Mouse (Mus musculus) duodenum, adult 2 months (tissue): ENCODE data around the gene D8Ertd738e. TPM values are rescaled to one million over a fixed set of nuclear protein-coding genes. Genes with fewer than 3 reads are reported as not detected.

Source experiments
- polyA plus RNA-seq: library from polyadenylated mRNA; depleted of rRNA; stranded (reverse); fragments of >200 nt; gene quantifications from 2 replicates; pipeline ENCODE4 v1.2.3, GENCODE M21; 2012; ENCODE audit warnings: low replicate concordance; rRNA removed

Gene D8Ertd738e
- 61.8 and 96.3 TPM in 2 replicates for polyA plus RNA-seq

GRCm38 (mm10) chr8:84249257-84250170, at the start of gene D8Ertd738e:
Gene D8Ertd738e (minus strand): TSS chr8:84249719.

GRCm38 (mm10) chr8:84269950-84270773, 20.6 kb upstream of the D8Ertd738e start, which contains the start of gene Ccdc130:
Gene Ccdc130 (minus strand): TSS chr8:84270380.

GRCm38 (mm10) chr8:84256822-84257610, 7.5 kb upstream of the D8Ertd738e start, which contains the start of gene Mri1:
Gene Mri1 (minus strand): TSS chr8:84257326.

GRCm38 (mm10) chr8:84236998-84237473, 12.5 kb downstream of the D8Ertd738e start, which contains the start of gene Zswim4:
Gene Zswim4 (minus strand): TSS chr8:84237055.

Other genes starting within 250 kb of the D8Ertd738e start
- gene 1700067K01Rik, start 248.2 kb downstream of the D8Ertd738e start, polyA plus RNA-seq: 0.53 TPM in 2 replicates
- gene 2210011C24Rik, start 237.5 kb downstream of the D8Ertd738e start, polyA plus RNA-seq: 10.3 and 11.7 TPM in 2 replicates
- gene Palm3, start 228.2 kb downstream of the D8Ertd738e start, polyA plus RNA-seq: 0.05 and 0.19 TPM in 2 replicates
- 2.7 and 2.9 TPM in 2 replicates for gene Il27ra, start 207.1 kb downstream of the D8Ertd738e start, polyA plus RNA-seq
- gene Rln3, start 204.7 kb downstream of the D8Ertd738e start, polyA plus RNA-seq: 0.33 and 0.85 TPM in 2 replicates
- 0.11 and 0.47 TPM in 2 replicates for gene Gm10643, start 184.6 kb downstream of the D8Ertd738e start, polyA plus RNA-seq
- 28.4 and 32.1 TPM in 2 replicates for gene Rfx1, start 182.9 kb downstream of the D8Ertd738e start, polyA plus RNA-seq
- 74.8 and 118 TPM in 2 replicates for gene Dcaf15, start 145.0 kb downstream of the D8Ertd738e start, polyA plus RNA-seq
- gene Podnl1, start 123.7 kb downstream of the D8Ertd738e start, polyA plus RNA-seq: 4.5 and 9.4 TPM in 2 replicates
- 35.5 and 51.7 TPM in 2 replicates for gene Cc2d1a, start 101.8 kb downstream of the D8Ertd738e start, polyA plus RNA-seq
- 0.12 and 0.16 TPM in 2 replicates for gene 4930432K21Rik, start 101.7 kb downstream of the D8Ertd738e start, polyA plus RNA-seq
- gene Nanos3, start 64.5 kb downstream of the D8Ertd738e start, polyA plus RNA-seq: 0.63 TPM in 1 of 2 replicates, not detected in the other
- 12.3 and 16.6 TPM in 2 replicates for gene Zswim4, start 12.7 kb downstream of the D8Ertd738e start, polyA plus RNA-seq
- gene Mri1, start 7.6 kb upstream of the D8Ertd738e start, polyA plus RNA-seq: 88.7 and 124 TPM in 2 replicates
- 14.6 and 19.5 TPM in 2 replicates for gene Ccdc130, start 20.7 kb upstream of the D8Ertd738e start, polyA plus RNA-seq
- 17.7 and 32.7 TPM in 2 replicates for gene Cacna1a, start 138.7 kb upstream of the D8Ertd738e start, polyA plus RNA-seq